Mouse (Mus musculus): ENCODE measurements around the gene Agbl2. TPM values are rescaled to one million over a fixed set of nuclear protein-coding genes. Genes with fewer than 3 reads are reported as not detected.

Agbl2 gene
- polyA plus RNA-seq, 1 experiment from 2014 or later: 0.05 TPM

DNA sequence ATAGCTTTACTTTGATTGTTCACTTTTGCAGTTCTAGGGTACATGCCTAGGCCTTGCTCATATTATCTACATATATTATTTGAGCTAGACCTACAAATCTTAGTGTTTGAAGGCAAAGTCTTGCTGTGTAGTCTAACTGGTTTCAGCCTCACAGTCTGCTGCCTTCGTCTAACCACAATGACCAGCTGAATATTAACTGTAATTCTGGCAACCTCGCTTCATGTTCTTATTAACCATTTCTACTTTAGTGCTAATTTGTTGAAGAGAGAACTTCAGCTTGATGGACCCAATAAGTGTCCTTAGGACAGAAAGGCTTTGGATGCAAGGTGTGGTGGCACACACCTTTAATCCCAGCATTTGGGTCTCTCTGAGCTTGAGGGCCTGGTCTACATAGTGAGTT is 5.6 kb downstream of the Agbl2 start:
- H3K4me2 ChIP-seq (ENCODE audit: low read depth, low read length): no peak overlapping the region
- H3K9me3 ChIP-seq (replicated peaks; ENCODE audit: control insufficient read depth, low read length): no peaks in the 10 kb centered on the region
- peaks cover 12% of the 10 kb centered on the region for H3K27me3 ChIP-seq (ENCODE audit: control insufficient read depth, insufficient read depth, low read depth, low read length)
- no peak overlapping the region for H3K27ac ChIP-seq (ENCODE audit: low read length)
- no peak for ATAC-seq (ENCODE audit: low read depth)
- H3K4me3 ChIP-seq (ENCODE audit: low read depth, low read length): no peak overlapping the region
- no peaks in the 10 kb centered on the region for H3K36me3 ChIP-seq (ENCODE audit: control insufficient read depth, insufficient read depth)
- no peaks in the 10 kb centered on the region for H3K4me1 ChIP-seq (ENCODE audit: control insufficient read depth, low read depth, low read length)
- H3K9ac ChIP-seq (ENCODE audit: low read depth, low read length): no peak overlapping the region
- 54% methylated on average over 2 of the region's 2 CpGs for WGBS (ENCODE audit: insufficient replicate concordance)

DNA sequence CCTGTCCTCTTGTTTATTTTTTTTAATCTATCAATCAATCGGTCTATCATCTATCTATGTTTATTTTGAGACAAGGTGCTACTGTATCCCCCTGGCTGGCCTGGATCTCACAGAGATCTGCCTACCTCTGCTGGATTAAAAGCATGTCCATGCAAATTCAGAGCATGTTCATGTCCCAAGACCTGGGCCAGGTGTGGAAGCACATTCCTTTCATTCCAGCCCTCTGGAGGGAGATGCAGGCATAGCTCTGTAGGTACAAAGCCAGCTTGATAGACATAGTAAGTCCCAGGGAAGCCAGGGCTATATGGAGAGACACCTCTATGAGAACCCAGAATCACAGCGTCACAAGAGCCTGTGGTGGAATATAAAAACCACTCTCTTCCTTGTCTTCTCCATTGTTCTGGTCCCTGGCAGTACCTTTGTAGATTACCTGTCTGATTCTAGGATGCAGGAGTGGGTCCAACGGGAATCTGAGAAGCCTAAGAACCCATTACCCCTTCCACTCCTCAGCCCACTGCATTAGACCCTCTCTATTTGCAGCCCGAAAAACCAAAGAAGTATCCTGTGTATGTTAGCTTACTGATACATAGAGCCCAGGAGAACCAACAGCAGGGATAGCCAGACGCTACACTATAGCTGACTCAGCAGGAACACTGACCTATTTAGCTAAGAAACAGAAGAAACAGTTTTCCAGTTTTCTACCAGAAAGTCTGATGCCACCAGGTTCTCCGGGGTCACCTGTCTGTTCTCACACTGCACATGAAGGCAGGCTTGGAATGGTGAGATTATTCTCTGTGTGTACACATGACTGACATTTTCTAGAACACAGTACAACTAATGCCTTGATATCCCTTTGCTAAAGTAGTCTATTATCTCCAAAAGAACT is 26.0 kb downstream of the Agbl2 start:
- H3K4me2 ChIP-seq (ENCODE audit: low read depth, low read length): no peak overlapping the region
- WGBS (ENCODE audit: insufficient replicate concordance): 72% methylated on average over 6 of the region's 6 CpGs
- H3K9me3 ChIP-seq (replicated peaks; ENCODE audit: control insufficient read depth, low read length): no peaks in the 10 kb centered on the region
- H3K27me3 ChIP-seq (ENCODE audit: control insufficient read depth, insufficient read depth, low read depth, low read length): no peaks in the 10 kb centered on the region
- H3K36me3 ChIP-seq (ENCODE audit: control insufficient read depth, insufficient read depth): no peaks in the 10 kb centered on the region
- H3K9ac ChIP-seq (ENCODE audit: low read depth, low read length): no peak overlapping the region
- no peak overlapping the region for H3K27ac ChIP-seq (ENCODE audit: low read length)
- no peak for ATAC-seq (ENCODE audit: low read depth)
- H3K4me3 ChIP-seq (ENCODE audit: low read depth, low read length): no peak overlapping the region
- no peaks in the 10 kb centered on the region for H3K4me1 ChIP-seq (ENCODE audit: control insufficient read depth, low read depth, low read length)

DNA sequence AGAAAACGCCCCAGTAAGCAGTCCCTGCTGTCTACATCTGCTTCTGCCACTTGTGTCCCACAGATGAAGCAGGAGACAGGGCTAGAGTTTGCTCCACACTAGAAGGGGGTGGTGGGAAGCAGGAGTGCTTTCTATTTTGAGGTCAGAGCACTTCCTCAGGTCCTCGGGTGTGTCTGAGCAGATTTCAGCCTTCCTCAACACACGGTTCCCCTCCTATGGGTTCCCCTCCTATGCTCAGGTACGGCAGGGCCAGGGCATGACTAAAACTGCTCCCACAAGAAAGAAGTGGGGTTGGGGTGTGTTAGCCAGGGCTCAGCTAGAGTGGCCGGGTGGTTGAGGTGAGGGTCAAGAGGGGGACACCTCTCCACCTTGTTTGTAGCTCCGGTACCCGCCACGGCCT is 28.2 kb downstream of the Agbl2 start:
- H3K4me2 ChIP-seq (ENCODE audit: low read depth, low read length): no peak overlapping the region
- H3K4me1 ChIP-seq (ENCODE audit: control insufficient read depth, low read depth, low read length): no peaks in the 10 kb centered on the region
- H3K9me3 ChIP-seq (replicated peaks; ENCODE audit: control insufficient read depth, low read length): no peaks in the 10 kb centered on the region
- 47% methylated on average over 8 of the region's 8 CpGs for WGBS (ENCODE audit: insufficient replicate concordance)
- no peak for ATAC-seq (ENCODE audit: low read depth)
- no peaks in the 10 kb centered on the region for H3K27me3 ChIP-seq (ENCODE audit: control insufficient read depth, insufficient read depth, low read depth, low read length)
- H3K27ac ChIP-seq (ENCODE audit: low read length): no peak overlapping the region
- no peaks in the 10 kb centered on the region for H3K36me3 ChIP-seq (ENCODE audit: control insufficient read depth, insufficient read depth)
- no peak overlapping the region for H3K4me3 ChIP-seq (ENCODE audit: low read depth, low read length)
- H3K9ac ChIP-seq (ENCODE audit: low read depth, low read length): no peak overlapping the region

DNA sequence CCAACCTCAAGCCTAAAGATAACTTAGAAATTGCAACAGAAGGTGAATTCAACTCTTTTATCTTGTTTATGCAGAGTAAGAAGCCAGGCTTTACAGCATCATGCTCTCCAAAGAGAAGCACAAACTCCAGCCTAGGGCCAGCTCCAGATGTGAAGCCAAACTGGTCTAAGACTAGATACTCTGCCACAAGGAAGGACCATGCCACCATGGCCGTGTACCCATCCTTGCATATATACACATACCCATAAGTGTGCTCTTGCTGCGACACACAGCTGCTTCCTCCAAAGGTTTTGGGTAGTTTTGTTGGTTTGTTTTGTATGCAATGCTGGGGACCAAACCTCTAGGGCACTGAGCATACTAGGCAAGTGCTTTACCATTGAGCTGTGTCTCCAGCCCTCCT is 32.7 kb downstream of the Agbl2 start:
- Histone ChIP-seq H3K9ac (ENCODE audit: low read depth, low read length) (no peak overlapping the region), H3K27ac (ENCODE audit: low read length) (no peak overlapping the region), H3K36me3 (ENCODE audit: control insufficient read depth, insufficient read depth) (no peaks in the 10 kb centered on the region), H3K4me2 (ENCODE audit: low read depth, low read length) (no peak overlapping the region), H3K27me3 (ENCODE audit: control insufficient read depth, insufficient read depth, low read depth, low read length) (no peaks in the 10 kb centered on the region), H3K4me1 (ENCODE audit: control insufficient read depth, low read depth, low read length) (no peaks in the 10 kb centered on the region), H3K9me3 (replicated peaks; ENCODE audit: control insufficient read depth, low read length) (no peaks in the 10 kb centered on the region), H3K4me3 (ENCODE audit: low read depth, low read length) (no peak overlapping the region)
- 60% methylated on average over 2 of the region's 2 CpGs for WGBS (ENCODE audit: insufficient replicate concordance)
- ATAC-seq (ENCODE audit: low read depth): no peak

DNA sequence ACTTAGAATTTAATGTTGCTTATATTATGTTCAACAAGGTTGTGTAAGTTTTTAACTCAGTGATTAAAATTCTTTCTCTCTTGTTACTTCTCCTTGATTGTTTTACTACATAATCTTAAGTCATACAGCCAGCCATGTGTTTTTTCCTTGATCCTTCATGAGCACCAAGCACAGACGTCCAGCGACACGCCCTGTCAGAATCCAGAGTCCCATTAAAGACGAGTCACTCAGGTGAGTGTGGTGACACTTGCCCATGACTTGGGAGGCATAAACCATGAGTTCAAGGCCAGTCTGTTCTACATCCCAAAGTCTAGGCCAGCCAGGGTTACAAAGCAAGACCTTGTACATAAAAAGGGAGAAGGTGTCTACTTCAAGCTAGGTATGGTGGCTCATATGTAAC is 33.6 kb downstream of the Agbl2 start:
- Histone ChIP-seq H3K27me3 (ENCODE audit: control insufficient read depth, insufficient read depth, low read depth, low read length) (no peaks in the 10 kb centered on the region), H3K27ac (ENCODE audit: low read length) (no peak overlapping the region), H3K9ac (ENCODE audit: low read depth, low read length) (no peak overlapping the region), H3K4me1 (ENCODE audit: control insufficient read depth, low read depth, low read length) (no peaks in the 10 kb centered on the region), H3K36me3 (ENCODE audit: control insufficient read depth, insufficient read depth) (no peaks in the 10 kb centered on the region), H3K4me3 (ENCODE audit: low read depth, low read length) (no peak overlapping the region), H3K9me3 (replicated peaks; ENCODE audit: control insufficient read depth, low read length) (no peaks in the 10 kb centered on the region), H3K4me2 (ENCODE audit: low read depth, low read length) (no peak overlapping the region)
- ATAC-seq (ENCODE audit: low read depth): no peak
- 60% methylated on average over 4 of the region's 4 CpGs for WGBS (ENCODE audit: insufficient replicate concordance)

DNA sequence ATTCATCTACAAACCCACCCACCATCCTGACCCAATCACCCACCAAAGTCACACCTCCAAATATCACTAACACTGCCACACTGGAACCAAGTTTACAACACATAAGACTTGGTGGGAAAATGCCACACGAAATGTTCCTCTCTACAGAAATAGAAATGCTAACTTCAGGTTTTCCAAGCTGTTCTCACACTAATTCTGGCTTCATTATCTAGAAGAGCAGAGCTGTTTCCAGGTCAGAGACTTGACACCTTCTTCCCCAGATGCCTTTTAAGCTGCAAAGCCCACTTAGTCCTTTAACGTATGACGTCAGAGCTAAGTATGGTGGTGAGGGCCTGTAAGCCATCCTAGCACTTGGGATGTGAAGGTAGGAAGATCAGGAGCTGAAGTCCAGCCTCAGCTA is 36.2 kb downstream of the Agbl2 start:
- no peaks in the 10 kb centered on the region for H3K27me3 ChIP-seq (ENCODE audit: control insufficient read depth, insufficient read depth, low read depth, low read length)
- no peak overlapping the region for H3K4me3 ChIP-seq (ENCODE audit: low read depth, low read length)
- no peak for ATAC-seq (ENCODE audit: low read depth)
- no peaks in the 10 kb centered on the region for H3K9me3 ChIP-seq (replicated peaks; ENCODE audit: control insufficient read depth, low read length)
- no peaks in the 10 kb centered on the region for H3K4me1 ChIP-seq (ENCODE audit: control insufficient read depth, low read depth, low read length)
- no peak overlapping the region for H3K4me2 ChIP-seq (ENCODE audit: low read depth, low read length)
- no peak overlapping the region for H3K9ac ChIP-seq (ENCODE audit: low read depth, low read length)
- 85% methylated on average over 3 of the region's 3 CpGs for WGBS (ENCODE audit: insufficient replicate concordance)
- H3K27ac ChIP-seq (ENCODE audit: low read length): no peak overlapping the region
- no peaks in the 10 kb centered on the region for H3K36me3 ChIP-seq (ENCODE audit: control insufficient read depth, insufficient read depth)

DNA sequence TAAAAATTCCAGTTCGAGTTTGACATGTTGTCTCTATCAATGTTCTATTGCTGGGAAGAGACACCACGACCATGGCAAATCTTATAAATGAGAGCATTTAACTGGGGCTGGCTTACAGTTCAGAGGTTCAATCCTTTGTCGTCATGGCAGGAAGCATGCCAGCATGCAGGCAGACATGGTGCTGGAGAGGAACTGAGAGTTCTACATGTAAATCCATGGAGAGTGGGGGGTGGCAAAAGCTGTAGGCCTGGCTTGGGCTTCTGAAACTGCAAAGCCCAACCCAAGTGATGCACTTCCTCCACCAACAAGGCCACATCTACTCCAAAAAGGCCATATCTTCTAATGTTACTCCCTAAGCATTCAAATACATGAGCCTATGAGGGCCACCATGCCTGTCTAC is 38.4 kb downstream of the Agbl2 start:
- no peak overlapping the region for H3K4me3 ChIP-seq (ENCODE audit: low read depth, low read length)
- no peaks in the 10 kb centered on the region for H3K9me3 ChIP-seq (replicated peaks; ENCODE audit: control insufficient read depth, low read length)
- no peaks in the 10 kb centered on the region for H3K4me1 ChIP-seq (ENCODE audit: control insufficient read depth, low read depth, low read length)
- H3K9ac ChIP-seq (ENCODE audit: low read depth, low read length): no peak overlapping the region
- no peak overlapping the region for H3K27ac ChIP-seq (ENCODE audit: low read length)
- no peaks in the 10 kb centered on the region for H3K27me3 ChIP-seq (ENCODE audit: control insufficient read depth, insufficient read depth, low read depth, low read length)
- WGBS (ENCODE audit: insufficient replicate concordance): 62% methylated on average over 3 of the region's 3 CpGs
- no peak overlapping the region for H3K4me2 ChIP-seq (ENCODE audit: low read depth, low read length)
- ATAC-seq (ENCODE audit: low read depth): no peak
- no peaks in the 10 kb centered on the region for H3K36me3 ChIP-seq (ENCODE audit: control insufficient read depth, insufficient read depth)

DNA sequence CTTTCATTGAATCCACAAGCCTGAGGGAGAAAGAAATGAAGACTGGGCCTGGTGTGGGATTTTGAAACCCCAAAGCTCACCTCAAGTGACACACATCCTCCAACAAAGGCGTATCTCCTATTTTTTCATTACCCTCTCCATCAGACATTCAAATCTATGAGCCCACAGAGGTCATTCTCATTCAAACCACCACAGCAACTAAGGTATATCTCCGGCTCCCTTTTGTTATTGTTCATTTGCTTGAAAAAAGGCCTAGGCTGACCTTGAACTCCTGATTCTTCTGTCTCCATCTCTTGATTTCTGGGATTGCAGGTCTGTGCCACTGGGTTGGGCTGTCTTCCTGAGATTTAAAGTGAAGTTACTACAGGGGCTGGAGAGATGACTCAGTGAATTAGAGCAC is 40.5 kb downstream of the Agbl2 start:
- 68% methylated on average over 2 of the region's 2 CpGs for WGBS (ENCODE audit: insufficient replicate concordance)
- no peak overlapping the region for H3K4me2 ChIP-seq (ENCODE audit: low read depth, low read length)
- ATAC-seq (ENCODE audit: low read depth): no peak
- H3K36me3 ChIP-seq (ENCODE audit: control insufficient read depth, insufficient read depth): no peaks in the 10 kb centered on the region
- H3K27me3 ChIP-seq (ENCODE audit: control insufficient read depth, insufficient read depth, low read depth, low read length): no peaks in the 10 kb centered on the region
- no peak overlapping the region for H3K9ac ChIP-seq (ENCODE audit: low read depth, low read length)
- no peaks in the 10 kb centered on the region for H3K9me3 ChIP-seq (replicated peaks; ENCODE audit: control insufficient read depth, low read length)
- H3K27ac ChIP-seq (ENCODE audit: low read length): no peak overlapping the region
- H3K4me1 ChIP-seq (ENCODE audit: control insufficient read depth, low read depth, low read length): no peaks in the 10 kb centered on the region
- H3K4me3 ChIP-seq (ENCODE audit: low read depth, low read length): no peak overlapping the region

DNA sequence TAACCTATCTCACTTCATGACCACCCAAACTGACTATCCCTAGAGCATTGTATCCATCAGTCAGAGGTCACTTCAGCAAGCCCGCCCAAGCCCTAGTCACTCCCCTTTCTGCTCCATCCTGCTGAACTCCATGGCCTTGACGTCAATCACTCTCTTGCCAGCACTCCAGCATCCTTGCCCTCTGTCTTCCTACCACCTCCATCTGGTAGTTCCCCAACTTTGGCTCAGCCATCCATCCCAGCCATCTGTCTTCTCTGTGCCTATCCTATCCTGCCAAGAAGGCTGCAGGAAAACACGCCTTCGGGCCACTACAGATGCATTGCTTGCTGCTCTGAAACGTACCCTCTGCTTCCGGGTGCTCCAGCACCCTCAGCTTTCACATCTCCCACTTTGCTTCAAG is 41.3 kb downstream of the Agbl2 start:
- no peak overlapping the region for H3K4me2 ChIP-seq (ENCODE audit: low read depth, low read length)
- no peaks in the 10 kb centered on the region for H3K4me1 ChIP-seq (ENCODE audit: control insufficient read depth, low read depth, low read length)
- H3K27ac ChIP-seq (ENCODE audit: low read length): no peak overlapping the region
- H3K36me3 ChIP-seq (ENCODE audit: control insufficient read depth, insufficient read depth): no peaks in the 10 kb centered on the region
- 72% methylated on average over 6 of the region's 6 CpGs for WGBS (ENCODE audit: insufficient replicate concordance)
- H3K4me3 ChIP-seq (ENCODE audit: low read depth, low read length): no peak overlapping the region
- no peak overlapping the region for H3K9ac ChIP-seq (ENCODE audit: low read depth, low read length)
- no peak for ATAC-seq (ENCODE audit: low read depth)
- H3K9me3 ChIP-seq (replicated peaks; ENCODE audit: control insufficient read depth, low read length): no peaks in the 10 kb centered on the region
- no peaks in the 10 kb centered on the region for H3K27me3 ChIP-seq (ENCODE audit: control insufficient read depth, insufficient read depth, low read depth, low read length)
